Mouse (Mus musculus) embryonic fibroblast, embryonic 13.5 days (primary cell): ENCODE measurements around the gene Mtcl1.

ENCODE experiments used
- CTCF ChIP-seq: IDR thresholded peaks from 2 replicates; pipeline ENCODE4 v1.5.1; 2011; ENCODE audit warnings: mild to moderate bottlenecking, control low read depth, low read length, moderate library complexity, borderline replicate concordance; ENCODE audit not compliant: insufficient read depth
- POLR2A ChIP-seq: IDR thresholded peaks from 2 replicates; pipeline ENCODE4 v1.6.1; 2011; ENCODE audit warnings: low read depth, mild to moderate bottlenecking, control low read depth, low read length, moderate library complexity

GRCm38 (mm10) chr17:66317156-66317555, 132.4 kb downstream of the Mtcl1 start:
- TF ChIP-seq POLR2A (no peak), CTCF (no peak)
